Mouse (Mus musculus): Measurements from ENCODE around the gene Reps2.

DNA sequence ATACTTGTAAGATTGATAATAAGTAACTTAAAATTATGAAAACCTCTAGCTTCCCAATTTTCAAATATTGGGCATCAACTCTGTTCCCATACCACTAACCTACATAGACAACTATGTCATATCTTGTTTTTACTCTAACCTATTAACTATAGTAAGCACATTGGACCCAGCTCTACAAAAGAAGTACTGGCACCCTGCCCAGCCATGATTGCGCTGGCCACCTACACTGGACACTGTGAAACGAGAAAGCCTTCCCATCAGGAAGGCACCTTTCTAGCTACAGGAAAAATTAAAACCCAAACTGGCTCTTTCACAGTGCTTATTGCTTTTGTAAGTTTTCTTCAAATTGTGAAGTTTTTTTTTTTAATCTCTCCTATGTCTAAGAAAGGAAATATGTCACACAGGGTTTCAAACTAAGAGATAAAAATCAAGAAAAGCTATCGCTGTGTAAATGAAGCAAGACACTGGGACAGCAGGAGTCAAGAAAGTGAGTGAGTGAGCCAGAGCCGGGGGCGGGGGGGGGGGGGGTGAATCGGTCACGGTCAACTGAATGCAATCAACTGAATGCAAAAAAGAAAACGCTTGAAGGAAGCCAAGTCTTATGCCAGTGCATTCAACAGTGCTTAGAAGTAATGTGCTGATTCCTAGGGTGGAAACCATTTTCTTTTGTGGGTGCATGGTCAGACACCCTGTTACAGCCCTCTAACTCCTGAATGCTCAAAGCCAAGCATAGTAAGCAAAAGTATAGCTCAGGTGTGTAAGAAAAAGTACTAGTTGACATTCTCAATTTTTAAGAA is 52.2 kb downstream of the Reps2 start:
- TF ChIP-seq CTCF (IDR thresholded peaks at IDR 0.05; ENCODE audit: low read depth, low read length) (no peak), POLR2A (IDR thresholded peaks at IDR 0.05; ENCODE audit: extremely low read depth, insufficient read depth, low read length) (no peak)
